Mouse (Mus musculus) skeletal muscle tissue, adult 2 months (tissue): ENCODE results near the gene Pnpla8.

Experiments
- DNase-seq: peaks from one replicate; pipeline ENCODE4 v3.0.0-alpha.2; 2012; ENCODE audit warnings: low read depth, low spot score

The Pnpla8 gene

DNA sequence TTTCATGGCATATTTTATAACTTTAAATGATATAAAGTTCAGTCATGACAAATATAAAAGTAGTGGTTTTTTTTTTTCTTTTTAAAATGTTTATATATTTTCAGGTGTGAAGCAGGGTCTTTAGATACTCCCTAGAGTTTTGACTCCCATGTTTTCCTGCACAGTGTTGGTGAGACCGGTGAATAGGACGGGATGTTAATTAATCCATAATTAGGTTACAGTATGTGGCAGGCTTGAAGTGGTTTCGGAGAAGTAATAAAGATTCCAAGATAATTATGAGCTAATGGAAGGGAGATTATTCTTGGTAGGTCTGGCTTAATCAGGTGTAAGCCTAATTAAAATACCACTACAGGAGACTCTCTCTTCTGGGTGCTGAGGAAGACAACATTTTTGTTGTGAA is 125.0 kb downstream of the Pnpla8 start:
- DNase-seq = no peak

DNA sequence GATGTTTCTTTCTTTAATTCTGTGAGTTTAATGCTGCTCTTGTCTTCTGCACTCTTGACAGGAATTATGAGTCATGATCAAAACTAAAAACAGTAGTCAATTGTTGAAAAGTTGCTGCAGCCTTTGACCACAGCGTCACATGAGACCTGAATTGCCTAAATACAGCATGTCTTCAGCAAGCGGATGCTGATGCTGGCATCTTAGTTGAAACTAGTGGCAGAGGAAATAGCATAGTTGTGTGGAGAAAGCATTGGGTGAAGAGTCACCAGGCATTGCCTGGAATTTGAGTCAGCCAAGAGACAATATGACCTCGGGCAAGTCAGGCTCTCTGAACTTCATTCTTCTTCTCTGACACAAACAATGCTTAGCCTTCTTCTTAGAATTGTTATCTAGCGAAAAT is 133.9 kb downstream of the Pnpla8 start:
- no peak for DNase-seq

- no peak for DNase-seq
Observed at GRCm38 (mm10) chr12:44357460-44357859, 136.3 kb downstream of the Pnpla8 start.

DNA sequence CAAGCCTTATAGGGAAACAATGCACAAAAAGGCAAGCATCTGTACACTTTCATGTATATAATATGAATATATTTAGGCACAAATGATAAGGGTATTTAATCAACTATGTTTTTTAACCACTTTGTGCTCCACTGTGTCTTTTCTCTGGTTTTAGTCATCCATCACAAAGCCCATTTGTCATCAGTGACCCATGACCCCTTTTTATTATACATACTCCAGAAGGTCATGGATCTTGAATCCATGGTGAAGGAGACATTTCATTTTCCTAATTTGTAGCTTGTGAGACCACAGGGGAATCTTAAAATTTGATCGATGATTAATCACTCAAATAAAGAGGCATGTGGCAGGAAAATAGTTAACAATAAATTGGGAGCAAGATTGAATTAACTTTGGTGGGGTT is 136.7 kb downstream of the Pnpla8 start:
- DNase-seq = no peak

GRCm38 (mm10) chr12:44371076-44371710 is 150.0 kb downstream of the Pnpla8 start:
- DNase-seq = no peak
